Mouse (Mus musculus): ENCODE data around the gene A530032D15Rik.
"Not testable (repeated sequence)": the region's sequence is repeated elsewhere in the genome, so short reads cannot be mapped to it uniquely, and the experiment has no call there.

GRCm38 (mm10) chr1:85071690-85072089 lies 38.0 kb downstream of the A530032D15Rik start:
- TF ChIP-seq CTCF, EP300 (IDR thresholded peaks at IDR 0.05; ENCODE audit: low read depth): not testable (repeated sequence)
